Mouse (Mus musculus) midbrain, embryonic 13.5 days (tissue): ENCODE measurements around the gene Klf1. TPM values are rescaled to one million over a fixed set of nuclear protein-coding genes. Genes with fewer than 3 reads are reported as not detected.

ENCODE experiments used
- ATAC-seq: fragments of 200-750 bp; cut with Nextera tagmentation; 2 replicates; pipeline ENCODE4 v1.8.0; 2017; ENCODE audit warnings: mild to moderate bottlenecking, moderate TSS enrichment, moderate library complexity
- H3K27ac ChIP-seq: fragments of 300-500 bp; sonication (generic); 2 replicates; pipeline ENCODE4 v1.5.1; 2015; ENCODE audit warnings: inconsistent platforms, mild to moderate bottlenecking, moderate library complexity
- H3K27me3 ChIP-seq: fragments of 300-500 bp; sonication (generic); 2 replicates; pipeline ENCODE4 v1.6.1; 2015; ENCODE audit warnings: mild to moderate bottlenecking, inconsistent platforms
- H3K36me3 ChIP-seq: fragments of 300-500 bp; sonication (generic); 2 replicates; pipeline ENCODE4 v1.6.1; 2015; ENCODE audit warnings: mild to moderate bottlenecking, inconsistent platforms
- H3K4me1 ChIP-seq: fragments of 300-500 bp; sonication (generic); replicated peaks from 2 replicates; pipeline ENCODE4 v1.6.1; 2015; ENCODE audit warnings: inconsistent platforms
- H3K4me2 ChIP-seq: fragments of 300-500 bp; sonication (generic); replicated peaks from 2 replicates; pipeline ENCODE4 v1.6.1; 2015; ENCODE audit warnings: moderate library complexity, mild to moderate bottlenecking, inconsistent platforms
- H3K4me3 ChIP-seq: fragments of 300-500 bp; sonication (generic); replicated peaks from 2 replicates; pipeline ENCODE4 v1.5.1; 2015; ENCODE audit warnings: mild to moderate bottlenecking, inconsistent platforms
- H3K9ac ChIP-seq: fragments of 300-500 bp; sonication (generic); replicated peaks from 2 replicates; pipeline ENCODE4 v1.6.1; 2015; ENCODE audit warnings: mild to moderate bottlenecking, inconsistent platforms
- H3K9me3 ChIP-seq: fragments of 300-500 bp; sonication (generic); 2 replicates; pipeline ENCODE4 v1.6.1; 2016; ENCODE audit warnings: mild to moderate bottlenecking, inconsistent platforms
- WGBS: fragments of 180-500 bp; shearing (Covaris S2); methylation state at CpG from one replicate; pipeline ENCODE4 v1.1.7; 2015; 5-methylcytosine and 5-hydroxymethylcytosine counted together
- polyA plus RNA-seq: library from polyadenylated mRNA; unstranded; fragments of >200 nt; fragmentation: Nextera tagmentation; extraction: Ambion mirVana; gene quantifications from 2 replicates; pipeline ENCODE4 v1.2.1, GENCODE M21; 2015

The Klf1 gene
- polyA plus RNA-seq, 1 experiment from 2014 or later: 0.97 TPM

DNA sequence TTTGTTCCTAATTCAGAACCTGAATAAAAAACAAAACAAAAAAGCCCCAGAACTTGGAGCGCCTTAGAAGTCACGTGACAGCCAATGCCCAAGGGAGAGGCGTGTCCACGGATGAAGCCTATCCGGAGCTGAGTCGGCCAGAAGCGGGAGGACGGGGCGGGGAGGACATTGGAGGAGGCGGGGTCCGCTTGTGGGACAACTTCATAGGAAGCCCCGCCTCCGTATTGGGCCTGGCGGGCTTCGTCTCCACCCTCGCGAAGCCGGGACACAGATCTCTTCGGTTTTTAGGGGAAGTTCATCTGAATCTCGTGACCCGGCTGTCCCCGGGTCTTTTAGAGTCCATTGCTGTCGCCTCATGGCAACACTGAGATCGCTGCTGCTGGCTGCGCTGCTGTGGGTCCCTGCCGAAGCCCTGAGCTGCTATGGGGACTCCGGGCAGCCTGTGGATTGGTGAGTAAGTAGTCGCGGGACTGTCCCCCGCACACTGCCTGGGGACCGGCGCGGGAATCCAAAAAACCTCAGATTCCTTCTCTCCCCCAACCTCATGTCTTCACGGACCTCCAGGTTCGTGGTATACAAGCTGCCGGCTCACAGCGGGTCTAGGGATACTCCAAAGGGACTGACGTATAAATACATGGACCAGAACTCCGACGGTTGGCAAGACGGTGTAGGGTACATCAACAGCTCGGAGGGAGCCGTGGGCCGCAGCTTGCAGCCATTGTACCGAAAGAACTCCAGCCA lies 6.9 kb downstream of the Klf1 start, which contains the start of gene Dnase2a:
Dnase2a (plus strand) TSS at position 140 of the 741 bp plus-strand sequence.
- Histone ChIP-seq H3K9me3 (no peaks in the 10 kb centered on the region), H3K4me1 (peaks cover 25% of the 10 kb centered on the region), H3K27me3 (peaks cover 60% of the 10 kb centered on the region), H3K4me2 (peak within 1 kb of the TSS; percentile 56), H3K36me3 (peaks cover 37% of the 10 kb centered on the region), H3K4me3 (peak within 1 kb of the TSS; percentile 37), H3K27ac (no peak within 1 kb of the TSS), H3K9ac (peak within 1 kb of the TSS; percentile 48)
- ATAC-seq: peak; percentile 80
- WGBS: under 1% methylated on average over 45 of the region's 45 CpGs

DNA sequence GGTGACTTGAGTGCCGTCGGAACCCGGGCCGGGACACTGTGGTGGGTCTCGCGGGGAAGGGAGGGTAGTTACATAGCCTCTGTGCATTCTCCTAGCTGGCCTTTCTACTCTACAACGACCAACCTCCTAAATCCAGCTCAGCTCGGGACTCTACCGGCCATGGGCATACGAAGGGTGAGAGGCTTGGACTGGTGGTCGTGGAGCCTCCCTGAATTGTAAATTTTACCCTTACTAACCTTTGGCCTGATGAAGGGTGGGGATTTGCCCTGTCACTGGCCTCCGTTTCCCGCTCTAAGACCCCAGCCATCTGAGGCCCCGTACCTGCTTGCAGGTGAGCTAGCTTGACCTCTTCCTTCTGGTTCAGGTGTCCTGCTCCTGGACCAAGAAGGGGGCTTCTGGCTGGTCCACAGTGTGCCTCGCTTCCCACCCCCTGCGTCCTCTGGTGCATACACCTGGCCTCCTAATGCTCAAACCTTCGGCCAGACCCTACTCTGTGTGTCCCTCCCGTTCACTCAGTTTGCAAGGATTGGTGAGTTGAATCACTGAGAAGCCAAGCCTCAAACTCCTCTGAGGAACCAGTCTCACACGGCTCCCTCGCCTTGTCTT lies 7.5 kb downstream of the Klf1 start:
- peaks cover 24% of the 10 kb centered on the region for H3K4me1 ChIP-seq
- H3K27me3 ChIP-seq: peaks cover 65% of the 10 kb centered on the region
- no peak overlapping the region for H3K27ac ChIP-seq
- H3K9me3 ChIP-seq: no peaks in the 10 kb centered on the region
- peak overlapping the region; percentile 48; the same call in 1 of the 2 replicates for H3K9ac ChIP-seq
- no peak for ATAC-seq
- WGBS: 53% methylated on average over 20 of the region's 20 CpGs
- peaks cover 41% of the 10 kb centered on the region for H3K36me3 ChIP-seq
- H3K4me2 ChIP-seq: peak overlapping the region; percentile 56
- peak overlapping the region; percentile 37 for H3K4me3 ChIP-seq

DNA sequence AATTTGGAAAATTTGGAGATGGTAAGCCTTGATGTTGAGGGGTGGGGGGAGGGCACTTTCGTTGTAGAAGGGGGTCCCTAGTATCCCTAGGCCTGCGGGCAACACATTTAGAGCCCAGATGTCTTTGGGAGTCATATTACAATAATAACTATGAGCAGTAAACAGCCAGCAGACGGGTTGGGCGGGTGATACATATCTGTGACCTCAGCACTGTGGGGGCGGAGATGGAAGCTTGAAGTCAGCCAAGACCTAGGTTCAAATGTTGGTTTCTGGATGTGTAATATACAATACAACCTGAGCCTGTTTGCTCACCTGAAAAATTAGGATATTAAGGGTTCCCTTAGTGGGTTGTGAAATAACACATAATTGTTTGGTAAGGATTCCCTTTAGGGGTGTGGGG lies 8.2 kb downstream of the Klf1 start:
- Histone ChIP-seq H3K4me3 (no peak overlapping the region), H3K27me3 (peaks cover 65% of the 10 kb centered on the region), H3K9ac (no peak overlapping the region), H3K36me3 (peaks cover 48% of the 10 kb centered on the region), H3K4me1 (peaks cover 24% of the 10 kb centered on the region), H3K9me3 (no peaks in the 10 kb centered on the region), H3K27ac (no peak overlapping the region), H3K4me2 (no peak overlapping the region)
- WGBS: 92% methylated on average over 5 of the region's 5 CpGs
- no peak for ATAC-seq

- Histone ChIP-seq H3K36me3 (peaks cover 54% of the 10 kb centered on the region), H3K27me3 (peaks cover 66% of the 10 kb centered on the region)
- 91% methylated on average over 6 of the region's 6 CpGs for WGBS
These were observed 8.8 kb downstream of the Klf1 start for GRCm38 (mm10) chr8:84910551-84910950.

GRCm38 (mm10) chr8:84911854-84912253 lies 10.1 kb downstream of the Klf1 start:
- Histone ChIP-seq H3K27ac (no peak overlapping the region), H3K9me3 (no peaks in the 10 kb centered on the region), H3K9ac (no peak overlapping the region), H3K36me3 (peaks cover 67% of the 10 kb centered on the region), H3K27me3 (peaks cover 77% of the 10 kb centered on the region), H3K4me3 (no peak overlapping the region), H3K4me1 (peaks cover 24% of the 10 kb centered on the region), H3K4me2 (no peak overlapping the region)
- ATAC-seq: no peak
- 83% methylated on average over 9 of the region's 9 CpGs for WGBS

More at GRCm38 (mm10) chr8:84910551-84910950, 8.8 kb downstream of the Klf1 start:
- no peak overlapping the region for H3K4me3 ChIP-seq
- H3K27ac ChIP-seq: no peak overlapping the region
- H3K9me3 ChIP-seq: no peaks in the 10 kb centered on the region
- H3K4me2 ChIP-seq: no peak overlapping the region
- H3K9ac ChIP-seq: no peak overlapping the region
- peaks cover 24% of the 10 kb centered on the region for H3K4me1 ChIP-seq
- no peak for ATAC-seq

GRCm38 (mm10) chr8:84912391-84912790 lies 10.7 kb downstream of the Klf1 start:
- Histone ChIP-seq H3K27ac (no peak overlapping the region), H3K4me2 (peak overlapping the region; percentile 45; the same call in 1 of the 2 replicates), H3K36me3 (peaks cover 72% of the 10 kb centered on the region), H3K4me3 (no peak overlapping the region), H3K27me3 (peaks cover 80% of the 10 kb centered on the region), H3K4me1 (peaks cover 24% of the 10 kb centered on the region), H3K9ac (0 out of 2 replicates have a peak overlapping the region, but pooled peaks have one; percentile 44), H3K9me3 (no peaks in the 10 kb centered on the region)
- WGBS: 23% methylated on average over 27 of the region's 27 CpGs
- ATAC-seq: no peak

- H3K36me3 ChIP-seq: peaks cover 78% of the 10 kb centered on the region
- WGBS: 3% methylated on average over 55 of the region's 55 CpGs
- ATAC-seq: no peak
- peak overlapping the region; percentile 45 for H3K4me2 ChIP-seq
- peaks cover 86% of the 10 kb centered on the region for H3K27me3 ChIP-seq
- H3K9ac ChIP-seq: peak overlapping the region; percentile 44; the same call in 1 of the 2 replicates
- H3K9me3 ChIP-seq: no peaks in the 10 kb centered on the region
- peak overlapping the region; percentile 27 for H3K4me3 ChIP-seq
- H3K4me1 ChIP-seq: peaks cover 24% of the 10 kb centered on the region
- H3K27ac ChIP-seq: no peak overlapping the region
These were observed 11.3 kb downstream of the Klf1 start for GRCm38 (mm10) chr8:84912895-84913501.

DNA sequence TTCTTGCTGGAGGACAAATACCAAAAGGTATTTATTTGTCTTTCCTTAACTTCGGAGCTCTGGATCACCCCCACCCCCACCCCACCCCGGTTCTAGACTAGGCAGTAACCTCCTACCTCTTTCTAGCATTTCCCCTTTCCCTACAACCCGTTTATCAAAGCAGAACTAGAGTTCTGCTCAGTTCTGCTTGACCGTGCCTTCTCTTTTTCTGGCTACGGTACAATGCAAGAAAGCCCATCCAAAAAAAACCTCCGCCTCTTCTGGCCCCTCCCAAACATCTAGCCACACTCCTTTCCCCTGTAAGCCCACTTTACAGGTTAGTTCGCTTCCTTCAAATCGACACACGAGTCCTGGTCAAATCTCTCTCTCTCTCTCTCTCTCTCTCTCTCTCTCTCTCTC lies 11.8 kb downstream of the Klf1 start:
- Histone ChIP-seq H3K4me3 (peak overlapping the region; percentile 27), H3K27me3 (peaks cover 91% of the 10 kb centered on the region), H3K9ac (peak overlapping the region; percentile 44; the same call in 1 of the 2 replicates), H3K4me2 (peak overlapping the region; percentile 45), H3K4me1 (peaks cover 22% of the 10 kb centered on the region), H3K27ac (no peak overlapping the region), H3K36me3 (peaks cover 83% of the 10 kb centered on the region), H3K9me3 (no peaks in the 10 kb centered on the region)
- no peak for ATAC-seq
- 21% methylated on average over 9 of the region's 9 CpGs for WGBS

- H3K9me3 ChIP-seq: no peaks in the 10 kb centered on the region
- peaks cover 17% of the 10 kb centered on the region for H3K4me1 ChIP-seq
- peaks cover 95% of the 10 kb centered on the region for H3K27me3 ChIP-seq
- ATAC-seq: no peak
- no peak overlapping the region for H3K4me3 ChIP-seq
- no peak overlapping the region for H3K27ac ChIP-seq
- H3K4me2 ChIP-seq: no peak overlapping the region
- 35% methylated on average over 4 of the region's 4 CpGs for WGBS
- peaks cover 88% of the 10 kb centered on the region for H3K36me3 ChIP-seq
- H3K9ac ChIP-seq: no peak overlapping the region
These were observed 12.2 kb downstream of the Klf1 start for GRCm38 (mm10) chr8:84913960-84914359.

GRCm38 (mm10) chr8:84915269-84915668 lies 13.5 kb downstream of the Klf1 start:
- H3K27ac ChIP-seq: no peak overlapping the region
- WGBS: 91% methylated on average over 8 of the region's 8 CpGs
- peaks cover 91% of the 10 kb centered on the region for H3K27me3 ChIP-seq
- no peak overlapping the region for H3K9ac ChIP-seq
- H3K36me3 ChIP-seq: peaks cover 95% of the 10 kb centered on the region
- no peaks in the 10 kb centered on the region for H3K9me3 ChIP-seq
- H3K4me1 ChIP-seq: peaks cover 11% of the 10 kb centered on the region
- no peak overlapping the region for H3K4me2 ChIP-seq
- ATAC-seq: no peak
- H3K4me3 ChIP-seq: no peak overlapping the region

DNA sequence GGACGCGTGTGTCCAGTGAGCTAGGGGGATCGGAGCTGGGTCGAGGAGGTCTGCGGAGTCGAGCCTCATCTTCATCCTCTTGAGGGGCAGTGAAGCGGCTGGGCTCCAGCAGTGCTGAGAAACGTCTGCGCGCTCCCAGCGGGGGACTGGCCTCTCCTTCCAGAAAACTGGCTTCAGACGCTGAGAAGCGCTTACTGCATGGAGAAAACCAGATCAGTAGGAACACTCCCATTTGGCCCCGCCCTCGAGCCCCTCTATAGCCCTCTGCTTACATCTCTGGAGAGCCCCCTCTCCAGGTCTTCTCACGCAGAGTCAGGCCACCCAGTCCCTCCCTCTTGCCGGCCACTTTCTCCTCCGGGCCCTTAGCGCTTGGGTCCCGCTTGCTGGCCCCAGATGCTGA lies 16.1 kb downstream of the Klf1 start:
- ATAC-seq: no peak
- H3K27me3 ChIP-seq: peaks cover 78% of the 10 kb centered on the region
- peaks cover 8% of the 10 kb centered on the region for H3K4me1 ChIP-seq
- H3K9me3 ChIP-seq: no peaks in the 10 kb centered on the region
- H3K9ac ChIP-seq: no peak overlapping the region
- H3K4me3 ChIP-seq: no peak overlapping the region
- no peak overlapping the region for H3K4me2 ChIP-seq
- H3K36me3 ChIP-seq: peaks cover 95% of the 10 kb centered on the region
- WGBS: 25% methylated on average over 20 of the region's 20 CpGs
- H3K27ac ChIP-seq: no peak overlapping the region

GRCm38 (mm10) chr8:84918646-84919045 lies 16.9 kb downstream of the Klf1 start:
- Histone ChIP-seq H3K9me3 (no peaks in the 10 kb centered on the region), H3K27ac (no peak overlapping the region), H3K9ac (no peak overlapping the region), H3K4me1 (no peaks in the 10 kb centered on the region; the same call in 1 of the 2 replicates), H3K27me3 (peaks cover 70% of the 10 kb centered on the region), H3K4me3 (no peak overlapping the region), H3K4me2 (no peak overlapping the region), H3K36me3 (peaks cover 95% of the 10 kb centered on the region)
- WGBS: 91% methylated on average over 15 of the region's 15 CpGs
- ATAC-seq: no peak
